Mouse (Mus musculus) midbrain, embryonic 16.5 days (tissue): ENCODE measurements at regions not wholly inside any gene's neighbourhood (a gene's known extent, or its start where the extent isn't known, plus 50 kb on each side); places are given as distances from the start of the nearest gene placed in this dataset.

Experiments used
- ATAC-seq: fragments of 200-750 bp; cut with Nextera tagmentation; 2 replicates; pipeline ENCODE4 v1.8.0; 2017; ENCODE audit warnings: moderate TSS enrichment
- H3K27ac ChIP-seq: fragments of 300-500 bp; sonication (generic); 2 replicates; pipeline ENCODE4 v1.5.1; 2014; ENCODE audit warnings: mild to moderate bottlenecking, low read length, mixed read lengths
- H3K27me3 ChIP-seq: fragments of 300-500 bp; sonication (generic); 2 replicates; pipeline ENCODE4 v1.6.1; 2014; ENCODE audit warnings: low read depth, low read length, mixed read lengths; ENCODE audit not compliant: control insufficient read depth, insufficient read depth
- H3K36me3 ChIP-seq: fragments of 300-500 bp; sonication (generic); 2 replicates; pipeline ENCODE4 v1.6.1; 2014; ENCODE audit warnings: mild to moderate bottlenecking, low read length, moderate library complexity, mixed read lengths; ENCODE audit not compliant: control insufficient read depth, insufficient read depth
- H3K4me1 ChIP-seq: fragments of 300-500 bp; sonication (generic); 2 replicates; pipeline ENCODE4 v1.6.1; 2014; ENCODE audit warnings: mild to moderate bottlenecking, low read length, mixed read lengths; ENCODE audit not compliant: control insufficient read depth, insufficient read depth
- H3K4me2 ChIP-seq: fragments of 300-500 bp; sonication (generic); 2 replicates; pipeline ENCODE4 v1.6.1; 2014; ENCODE audit warnings: mild to moderate bottlenecking, low read length, mixed read lengths
- H3K4me3 ChIP-seq: fragments of 300-500 bp; sonication (generic); 2 replicates; pipeline ENCODE4 v1.5.1; 2014; ENCODE audit warnings: low read depth, mild to moderate bottlenecking, low read length, moderate library complexity, mixed read lengths
- H3K9ac ChIP-seq: fragments of 300-500 bp; sonication (generic); 2 replicates; pipeline ENCODE4 v1.6.1; 2014; ENCODE audit warnings: low read depth, low read length, mixed read lengths
- H3K9me3 ChIP-seq: fragments of 300-500 bp; sonication (generic); replicated peaks from 2 replicates; pipeline ENCODE4 v1.6.1; 2014; ENCODE audit warnings: mild to moderate bottlenecking, low read length, mixed read lengths; ENCODE audit not compliant: control insufficient read depth, poor library complexity, severe bottlenecking
- WGBS: fragments of 180-500 bp; shearing (Covaris S2); extraction: QIAGEN DNeasy Blood & Tissue Kit; methylation state at CpG from one replicate; pipeline ENCODE4 v1.1.7; 2014; 5-methylcytosine and 5-hydroxymethylcytosine counted together

DNA sequence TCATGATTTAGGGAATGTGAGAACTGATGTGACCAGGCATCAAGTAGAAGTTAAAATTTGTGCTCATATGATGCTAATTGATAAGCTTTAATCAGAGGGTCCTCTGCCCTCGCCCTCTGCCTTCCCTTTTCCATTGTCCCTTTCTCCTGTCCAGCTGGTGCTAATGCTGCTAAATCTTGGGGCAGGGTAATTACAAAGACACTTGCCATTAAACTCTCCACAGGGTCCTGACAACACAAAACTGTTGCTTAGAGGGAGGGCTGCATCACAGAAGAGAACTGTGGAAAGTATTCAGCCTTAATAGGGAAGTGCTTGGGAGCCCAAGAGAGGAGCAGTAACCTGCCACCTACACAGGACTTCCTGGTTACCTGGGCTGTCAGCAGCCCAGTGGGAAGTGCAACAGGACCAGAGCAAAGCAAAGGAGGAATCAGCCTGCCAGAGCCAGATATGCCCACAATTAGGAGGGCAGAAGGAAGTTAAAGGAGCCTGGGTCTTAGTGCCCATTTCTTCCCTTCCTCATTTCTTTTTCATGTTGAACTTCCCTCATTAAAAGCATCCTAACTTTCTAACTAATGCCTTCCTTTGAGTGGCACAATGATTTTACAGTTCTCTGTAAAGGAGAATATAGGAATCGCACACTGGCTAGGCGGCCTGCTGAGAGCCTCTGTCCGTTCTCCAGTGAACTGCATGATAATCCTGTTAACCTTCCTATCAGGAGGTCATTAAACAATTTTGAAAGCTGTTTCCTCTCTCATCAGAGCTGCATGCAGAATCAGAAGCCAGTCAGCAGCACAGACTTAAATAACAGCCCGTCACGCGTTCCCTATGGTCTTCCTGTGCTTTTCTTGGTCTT is 372.5 kb upstream of the Mef2c start:
- 12% methylated on average over 7 of the region's 7 CpGs for WGBS
- Histone ChIP-seq H3K4me2 (peak overlapping the region; percentile 19; the same call in 1 of the 2 replicates), H3K27me3 (no peaks in the 10 kb centered on the region), H3K9ac (0 out of 2 replicates have a peak overlapping the region, but pooled peaks have one; percentile 7), H3K36me3 (no peaks in the 10 kb centered on the region), H3K4me1 (peaks cover 6% of the 10 kb centered on the region; the same call in 1 of the 2 replicates), H3K27ac (no peak overlapping the region), H3K9me3 (no peaks in the 10 kb centered on the region), H3K4me3 (no peak overlapping the region)
- peak; percentile 51; the same call in 1 of the 2 replicates for ATAC-seq

DNA sequence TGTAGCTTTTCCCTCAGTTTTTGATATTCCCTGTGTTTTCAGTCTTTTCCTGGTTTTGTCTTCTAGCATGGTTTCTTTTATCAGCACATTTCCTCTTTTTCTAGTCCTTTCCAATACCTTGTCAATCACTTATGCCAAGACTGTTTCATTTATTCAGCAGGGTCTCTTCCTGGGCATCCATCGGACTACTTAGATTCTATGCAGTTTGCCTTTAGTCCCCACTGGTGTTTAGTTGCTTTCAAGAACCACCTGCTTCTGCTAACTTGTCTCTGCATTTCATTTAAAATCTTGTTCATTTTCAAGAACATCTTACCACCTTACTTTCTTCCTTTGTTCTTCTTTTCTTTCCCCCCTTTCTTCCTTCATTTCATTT is 371.9 kb upstream of the Mef2c start:
- no peak overlapping the region for H3K27ac ChIP-seq
- 0 out of 2 replicates have a peak overlapping the region, but pooled peaks have one; percentile 7 for H3K9ac ChIP-seq
- H3K36me3 ChIP-seq = no peaks in the 10 kb centered on the region
- H3K4me1 ChIP-seq = peaks cover 6% of the 10 kb centered on the region; the same call in 1 of the 2 replicates
- ATAC-seq = no peak
- no peaks in the 10 kb centered on the region for H3K27me3 ChIP-seq
- H3K9me3 ChIP-seq = no peaks in the 10 kb centered on the region
- no peak overlapping the region for H3K4me3 ChIP-seq
- peak overlapping the region; percentile 19; the same call in 1 of the 2 replicates for H3K4me2 ChIP-seq
- 18% methylated on average over 1 of the region's 1 CpGs for WGBS

DNA sequence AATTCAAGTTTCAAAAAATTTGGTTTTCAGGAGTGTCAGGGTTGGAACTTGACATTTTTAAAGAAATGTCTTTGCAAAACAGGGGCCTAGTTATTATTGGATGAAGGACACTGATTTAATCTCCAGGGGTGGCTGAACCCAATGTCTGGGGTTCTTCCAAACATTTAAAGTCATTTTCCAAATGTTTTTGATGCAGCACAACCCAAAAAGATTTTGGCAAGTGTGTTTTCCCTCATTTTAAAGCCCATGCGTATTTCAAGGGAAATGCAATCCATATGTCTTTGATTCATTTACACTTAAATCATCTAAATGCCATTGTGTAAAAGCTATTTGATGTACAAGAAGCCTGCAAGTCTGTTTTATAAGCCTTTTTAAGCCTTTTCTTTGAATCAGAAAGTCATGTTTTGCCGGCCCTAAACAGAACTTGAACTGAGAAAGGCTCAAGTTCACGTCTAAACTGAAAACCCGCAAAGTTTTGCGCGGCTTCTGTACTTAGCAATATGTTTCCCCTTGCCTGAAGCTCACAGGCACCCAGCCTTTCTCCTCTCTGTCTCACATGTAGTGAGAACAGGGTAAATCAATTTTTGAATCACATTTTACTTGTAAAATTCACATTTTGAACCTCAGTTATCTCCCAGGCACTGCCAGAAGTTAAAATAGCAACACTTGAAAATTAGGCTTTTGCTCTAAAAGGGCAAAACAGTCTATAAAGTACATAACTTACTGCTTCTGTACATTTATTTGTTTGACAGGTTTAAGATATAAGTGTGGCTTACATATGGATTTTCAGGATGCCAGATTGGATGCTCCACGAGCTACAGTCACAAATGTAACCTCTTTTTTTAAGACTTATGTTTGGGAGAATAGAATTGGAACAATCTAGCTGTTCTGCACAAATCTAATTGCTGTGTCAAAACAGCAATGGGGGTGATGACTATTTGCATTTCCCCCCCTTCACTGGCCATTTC is 370.9 kb upstream of the Mef2c start:
- ATAC-seq = no peak
- no peak overlapping the region for H3K9ac ChIP-seq
- peaks cover 6% of the 10 kb centered on the region; the same call in 1 of the 2 replicates for H3K4me1 ChIP-seq
- no peak overlapping the region for H3K27ac ChIP-seq
- H3K4me3 ChIP-seq = no peak overlapping the region
- no peaks in the 10 kb centered on the region for H3K9me3 ChIP-seq
- H3K4me2 ChIP-seq = no peak overlapping the region
- H3K27me3 ChIP-seq = no peaks in the 10 kb centered on the region
- 63% methylated on average over 7 of the region's 7 CpGs for WGBS
- H3K36me3 ChIP-seq = no peaks in the 10 kb centered on the region

DNA sequence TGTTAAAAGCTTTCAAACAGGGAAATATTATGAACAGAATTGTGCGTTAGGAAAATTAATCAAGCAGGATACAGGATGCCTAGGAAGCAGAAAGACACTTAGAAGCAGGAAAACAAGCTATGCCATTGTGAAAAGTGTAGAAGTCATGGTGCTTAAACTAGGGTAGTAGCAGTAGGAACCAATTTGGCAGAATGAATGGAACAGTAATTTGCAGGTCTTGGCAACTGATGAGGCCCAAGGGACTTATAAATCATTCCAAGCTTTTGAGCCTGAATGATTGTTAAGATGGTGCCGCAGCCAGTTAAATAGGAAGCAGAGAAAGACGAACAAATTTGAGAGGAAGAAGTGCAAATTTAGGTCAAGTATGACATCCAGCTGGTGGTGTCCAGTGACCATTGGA is 360.5 kb upstream of the Mef2c start:
- Histone ChIP-seq H3K4me2 (no peak overlapping the region), H3K4me1 (no peaks in the 10 kb centered on the region), H3K27me3 (no peaks in the 10 kb centered on the region), H3K9me3 (no peaks in the 10 kb centered on the region), H3K27ac (no peak overlapping the region), H3K9ac (no peak overlapping the region), H3K36me3 (no peaks in the 10 kb centered on the region), H3K4me3 (no peak overlapping the region)
- no peak for ATAC-seq
- 67% methylated on average over 3 of the region's 3 CpGs for WGBS

DNA sequence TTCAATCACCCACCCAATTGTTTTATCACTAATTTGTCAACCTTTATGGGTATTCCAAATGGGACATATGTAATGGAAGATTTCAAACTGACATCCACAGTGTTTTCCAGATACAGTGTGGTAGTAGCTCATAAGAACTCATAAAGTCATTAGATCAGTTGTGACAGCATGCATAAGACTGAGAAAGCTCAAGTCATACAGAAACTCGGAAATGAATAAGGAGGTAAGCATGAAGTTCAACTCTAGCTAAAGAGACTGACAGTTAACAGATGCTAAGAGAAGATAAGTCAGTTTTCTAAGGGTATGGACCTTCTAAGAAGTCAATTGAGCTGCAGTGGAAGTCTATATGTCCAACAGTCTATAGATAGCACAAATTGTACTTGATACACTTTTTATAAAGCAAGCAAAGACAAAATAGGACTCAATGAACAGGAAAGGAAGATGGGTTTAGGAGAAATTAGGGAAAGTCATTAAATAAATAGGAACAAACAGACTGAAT is 349.2 kb upstream of the Mef2c start:
- 73% methylated on average over 1 of the region's 1 CpGs for WGBS
- Histone ChIP-seq H3K27ac (no peak overlapping the region), H3K9me3 (no peaks in the 10 kb centered on the region), H3K4me3 (no peak overlapping the region), H3K4me1 (no peaks in the 10 kb centered on the region), H3K4me2 (no peak overlapping the region), H3K27me3 (no peaks in the 10 kb centered on the region), H3K36me3 (no peaks in the 10 kb centered on the region), H3K9ac (no peak overlapping the region)
- no peak for ATAC-seq

DNA sequence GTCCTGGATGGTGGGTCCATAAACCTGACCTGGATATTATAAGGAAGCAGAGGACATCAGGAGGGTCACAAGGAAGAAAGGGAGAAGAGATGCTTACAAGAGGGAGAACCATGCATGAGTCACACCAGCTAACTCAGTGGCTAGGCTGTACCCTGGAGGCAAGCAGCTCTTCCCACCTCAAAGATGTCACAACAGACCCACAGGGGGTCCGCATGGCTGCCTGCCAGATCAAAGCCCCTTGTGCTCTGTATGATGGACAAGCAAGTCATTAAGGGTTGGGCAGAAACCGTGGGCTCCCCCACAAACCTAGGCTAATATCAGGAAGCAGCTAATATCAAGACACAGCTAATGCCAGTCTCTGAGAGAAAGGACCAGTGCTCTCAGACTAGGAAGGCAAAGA is 343.9 kb upstream of the Mef2c start:
- H3K36me3 ChIP-seq = no peaks in the 10 kb centered on the region
- no peak overlapping the region for H3K27ac ChIP-seq
- no peaks in the 10 kb centered on the region for H3K9me3 ChIP-seq
- 72% methylated on average over 2 of the region's 2 CpGs for WGBS
- ATAC-seq = no peak
- H3K27me3 ChIP-seq = no peaks in the 10 kb centered on the region
- no peak overlapping the region for H3K4me2 ChIP-seq
- no peak overlapping the region for H3K9ac ChIP-seq
- H3K4me1 ChIP-seq = no peaks in the 10 kb centered on the region
- no peak overlapping the region for H3K4me3 ChIP-seq

DNA sequence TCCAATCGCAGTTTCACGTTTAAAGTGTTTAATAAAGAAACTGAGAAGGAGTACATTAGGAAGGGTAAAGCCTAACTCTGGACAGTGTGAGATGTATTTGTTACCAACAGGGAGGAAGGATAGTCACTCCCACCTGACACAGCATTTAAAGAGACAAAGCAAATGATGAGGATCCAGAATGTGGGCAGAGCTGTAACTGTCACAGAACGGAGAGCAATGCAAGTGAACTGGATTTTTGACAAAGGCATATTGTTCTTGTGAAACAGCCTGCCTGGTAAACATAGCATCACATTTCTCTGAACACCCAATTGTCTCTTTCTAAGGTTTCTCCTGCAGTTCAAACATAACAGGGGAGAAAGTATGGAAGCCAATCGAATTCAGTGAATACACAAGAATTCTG is 341.1 kb upstream of the Mef2c start:
- Histone ChIP-seq H3K36me3 (no peaks in the 10 kb centered on the region), H3K4me3 (no peak overlapping the region), H3K9me3 (no peaks in the 10 kb centered on the region), H3K4me2 (no peak overlapping the region), H3K4me1 (no peaks in the 10 kb centered on the region), H3K27ac (no peak overlapping the region), H3K27me3 (no peaks in the 10 kb centered on the region), H3K9ac (no peak overlapping the region)
- no peak for ATAC-seq
- WGBS = 86% methylated on average over 4 of the region's 4 CpGs

DNA sequence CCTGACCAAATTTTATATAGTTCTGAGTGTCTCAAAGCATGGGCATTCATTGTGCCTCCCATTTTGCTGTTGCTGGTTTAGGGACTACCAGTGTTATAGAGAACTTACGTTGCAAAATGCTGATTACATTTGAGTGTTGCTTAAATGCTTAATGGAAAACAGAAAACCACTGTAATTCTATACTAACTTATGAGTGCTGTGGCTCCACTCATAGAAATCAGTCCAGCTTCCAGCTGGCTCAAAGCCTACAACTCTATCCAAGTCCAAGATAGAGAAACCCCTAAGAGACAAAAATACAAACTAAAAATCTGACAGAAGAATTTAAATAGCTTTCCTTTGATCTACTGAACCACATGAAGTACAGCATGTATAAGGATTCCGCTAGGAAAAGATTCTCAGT is 328.7 kb upstream of the Mef2c start:
- no peaks in the 10 kb centered on the region for H3K9me3 ChIP-seq
- H3K36me3 ChIP-seq = no peaks in the 10 kb centered on the region
- H3K9ac ChIP-seq = no peak overlapping the region
- no peak overlapping the region for H3K4me2 ChIP-seq
- ATAC-seq = no peak
- WGBS = 93% methylated on average over 2 of the region's 2 CpGs
- H3K27me3 ChIP-seq = no peaks in the 10 kb centered on the region
- H3K4me1 ChIP-seq = no peaks in the 10 kb centered on the region
- no peak overlapping the region for H3K27ac ChIP-seq
- H3K4me3 ChIP-seq = no peak overlapping the region
